Mouse (Mus musculus): ENCODE measurements around the gene Ryr2. TPM values are rescaled to one million over a fixed set of nuclear protein-coding genes. Genes with fewer than 3 reads are reported as not detected.
"Not testable (repeated sequence)": the region's sequence is repeated elsewhere in the genome, so short reads cannot be mapped to it uniquely, and the experiment has no call there.

Gene Ryr2
- total and polyA plus RNA-seq, 3 experiments = 0.11 to 0.13 TPM; not detected in 1

GRCm38 (mm10) chr13:11941724-11942123 lies 165.0 kb downstream of the Ryr2 start:
- Histone ChIP-seq H3K4me2 (ENCODE audit: insufficient read depth, low read depth, poor library complexity, severe bottlenecking) (no peak overlapping the region; the same call in 1 of the 2 replicates), H3K79me2 (replicated peaks; ENCODE audit: control insufficient read depth, extremely low read depth, insufficient read depth, poor library complexity, severe bottlenecking) (no peaks in the 10 kb centered on the region), H3K36me3 (replicated peaks in 1 of 2; ENCODE audit: control insufficient read depth in 1 of 2, insufficient read depth in 1 of 2, low read length in 1 of 2) (no peaks in the 10 kb centered on the region), H3K9me3 (replicated peaks; ENCODE audit: low read length) (no peaks in the 10 kb centered on the region), H3K27ac (ENCODE audit: insufficient read depth, low read depth) (no peak overlapping the region), H3K27me3 (replicated peaks) (no peaks in the 10 kb centered on the region), H3K4me1 (ENCODE audit: control insufficient read depth in 1 of 2, insufficient read depth in 2 of 2) (peaks cover 0 to 12% of the 10 kb centered on the region in 2 experiments; a peak in 3 of 4 replicates), H3K9ac (ENCODE audit: insufficient read depth, low read depth) (no peak overlapping the region), H3K4me3 (replicated peaks in 1 of 3; ENCODE audit: low read depth in 2 of 3, low read length in 2 of 3, poor library complexity in 1 of 3) (no peak overlapping the region)
- dilution Hi-C loops (cut with MboI; ENCODE audit: extremely low pct_ligation_motif_present, extremely low pct_unique_long_range_greater_than_20kb, low sequenced_read_pairs) (no loop called here), in situ Hi-C loops (cut with MboI; ENCODE audit: low pct_ligation_motif_present, low pct_unique_long_range_greater_than_20kb, low sequenced_read_pairs) (no loop called here)
- peak; percentile 55; the same call in 1 of the 2 replicates for TF ChIP-seq EP300 (IDR thresholded peaks at IDR 0.05; ENCODE audit: low read length)
- TF ChIP-seq IRF4 (IDR thresholded peaks at IDR 0.05; ENCODE audit: low read depth, low read length) = peak; percentile 55
- no peak for TF ChIP-seq JUND (conservative IDR thresholded peaks at IDR 0.05; ENCODE audit: low read depth, low read length)
- no peak for TF ChIP-seq ETS1 (conservative IDR thresholded peaks at IDR 0.05; ENCODE audit: low read depth, low read length)
- no peak for TF ChIP-seq ELF1 (IDR thresholded peaks at IDR 0.05; ENCODE audit: low read depth, low read length)
- no peak for TF ChIP-seq USF1 (IDR thresholded peaks at IDR 0.05; ENCODE audit: low read depth, low read length)
- DNase-seq (ENCODE audit: extremely low read depth) = peak; percentile 18

GRCm38 (mm10) chr13:11934297-11935060 lies 172.3 kb downstream of the Ryr2 start:
- H3K9me3 ChIP-seq (replicated peaks; ENCODE audit: low read length); H3K4me3 ChIP-seq (replicated peaks in 1 of 3; ENCODE audit: low read depth in 2 of 3, low read length in 2 of 3, poor library complexity in 1 of 3); H3K4me1 ChIP-seq (ENCODE audit: control insufficient read depth in 1 of 2, insufficient read depth in 2 of 2); H3K27ac ChIP-seq (ENCODE audit: insufficient read depth, low read depth); H3K9ac ChIP-seq (ENCODE audit: insufficient read depth, low read depth); H3K36me3 ChIP-seq (replicated peaks in 1 of 2; ENCODE audit: control insufficient read depth in 1 of 2, insufficient read depth in 1 of 2, low read length in 1 of 2); dilution Hi-C loops (cut with MboI; ENCODE audit: extremely low pct_ligation_motif_present, extremely low pct_unique_long_range_greater_than_20kb, low sequenced_read_pairs); H3K27me3 ChIP-seq (replicated peaks); DNase-seq (ENCODE audit: extremely low read depth); H3K4me2 ChIP-seq (ENCODE audit: insufficient read depth, low read depth, poor library complexity, severe bottlenecking); H3K79me2 ChIP-seq (replicated peaks; ENCODE audit: control insufficient read depth, extremely low read depth, insufficient read depth, poor library complexity, severe bottlenecking); in situ Hi-C loops (cut with MboI; ENCODE audit: low pct_ligation_motif_present, low pct_unique_long_range_greater_than_20kb, low sequenced_read_pairs): not testable (repeated sequence)

DNA sequence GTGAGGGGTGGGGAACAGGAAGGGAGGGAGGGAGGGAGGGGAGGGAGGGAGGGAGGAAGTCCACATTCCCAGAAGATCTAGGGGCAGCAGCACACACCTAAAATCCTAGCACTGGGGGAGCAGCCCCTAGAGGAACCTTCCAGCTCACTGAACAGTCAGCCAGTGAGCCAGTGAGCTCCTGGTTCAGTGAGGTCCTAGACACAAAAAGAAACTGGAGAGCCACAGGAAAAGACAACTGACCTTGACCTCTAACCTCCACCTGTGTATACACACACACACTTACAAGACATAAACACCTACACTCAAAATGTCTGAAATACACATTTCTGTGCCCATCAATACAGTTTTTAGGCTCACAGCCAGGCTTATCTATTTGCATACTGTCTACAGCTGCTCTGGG lies 173.4 kb downstream of the Ryr2 start:
- no peak overlapping the region for H3K27ac ChIP-seq (ENCODE audit: insufficient read depth, low read depth)
- DNase-seq (ENCODE audit: extremely low read depth) = no peak
- no peaks in the 10 kb centered on the region for H3K27me3 ChIP-seq (replicated peaks)
- dilution Hi-C loops (cut with MboI; ENCODE audit: extremely low pct_ligation_motif_present, extremely low pct_unique_long_range_greater_than_20kb, low sequenced_read_pairs) (no loop called here), in situ Hi-C loops (cut with MboI; ENCODE audit: low pct_ligation_motif_present, low pct_unique_long_range_greater_than_20kb, low sequenced_read_pairs) (no loop called here)
- TF ChIP-seq PAX5 (IDR thresholded peaks at IDR 0.05; ENCODE audit: low read length) (no peak), JUN (IDR thresholded peaks at IDR 0.05; ENCODE audit: insufficient read depth, low read depth, low read length) (no peak), ZNF384 (IDR thresholded peaks at IDR 0.05; ENCODE audit: low read depth, low read length) (no peak), E2F4 (IDR thresholded peaks at IDR 0.05; ENCODE audit: insufficient replicate concordance, low read depth, low read length) (no peak)
- H3K4me1 ChIP-seq (ENCODE audit: control insufficient read depth in 1 of 2, insufficient read depth in 2 of 2) = no peaks in the 10 kb centered on the region
- H3K9ac ChIP-seq (ENCODE audit: insufficient read depth, low read depth) = no peak overlapping the region
- no peak overlapping the region for H3K4me2 ChIP-seq (ENCODE audit: insufficient read depth, low read depth, poor library complexity, severe bottlenecking)
- H3K79me2 ChIP-seq (replicated peaks; ENCODE audit: control insufficient read depth, extremely low read depth, insufficient read depth, poor library complexity, severe bottlenecking) = no peaks in the 10 kb centered on the region
- H3K9me3 ChIP-seq (replicated peaks; ENCODE audit: low read length) = no peaks in the 10 kb centered on the region
- H3K36me3 ChIP-seq (replicated peaks in 1 of 2; ENCODE audit: control insufficient read depth in 1 of 2, insufficient read depth in 1 of 2, low read length in 1 of 2) = no peaks in the 10 kb centered on the region
- H3K4me3 ChIP-seq (replicated peaks in 1 of 3; ENCODE audit: low read depth in 2 of 3, low read length in 2 of 3, poor library complexity in 1 of 3) = no peak overlapping the region

All from CH12.LX (cell line).